Mouse (Mus musculus): ENCODE data around the gene Mtch1.
"Not testable (repeated sequence)": the region's sequence is repeated elsewhere in the genome, so short reads cannot be mapped to it uniquely, and the experiment has no call there.

Mtch1 gene

DNA sequence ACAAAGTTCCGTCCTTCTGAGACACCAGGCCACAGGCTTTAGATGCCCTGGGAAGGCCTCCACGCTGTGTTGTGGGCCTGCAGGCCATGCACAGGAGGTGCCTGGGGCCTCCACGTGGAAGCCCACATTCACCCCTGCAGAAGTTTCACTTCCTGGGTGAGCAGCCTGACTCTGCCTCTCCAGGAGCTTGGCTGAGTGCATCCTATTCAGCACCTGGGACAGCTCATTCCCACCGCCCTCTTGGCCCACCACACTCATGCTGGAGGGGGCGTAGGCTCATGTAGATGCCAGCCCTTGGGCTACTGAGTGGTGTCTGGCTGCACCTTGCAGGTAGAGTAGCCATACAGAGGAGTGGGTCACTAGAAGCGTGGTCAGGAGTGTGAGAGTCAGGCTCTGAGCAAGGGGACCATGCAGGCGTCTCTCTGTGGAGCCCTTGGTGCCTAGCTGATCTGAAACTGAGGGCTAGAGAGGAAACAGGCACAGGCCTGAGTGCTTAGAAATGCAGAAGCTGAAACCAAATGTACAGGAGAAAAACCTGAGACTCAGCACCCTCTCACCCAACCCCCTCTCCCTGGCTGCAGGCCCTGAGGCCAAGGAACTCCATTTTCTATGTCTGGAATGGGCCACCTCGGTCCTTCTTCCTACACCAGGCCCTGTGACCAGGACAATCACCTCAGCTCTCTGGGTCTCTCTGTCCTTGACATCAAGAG lies 14.4 kb upstream of the Mtch1 start:
- no peak for DNase-seq

DNA sequence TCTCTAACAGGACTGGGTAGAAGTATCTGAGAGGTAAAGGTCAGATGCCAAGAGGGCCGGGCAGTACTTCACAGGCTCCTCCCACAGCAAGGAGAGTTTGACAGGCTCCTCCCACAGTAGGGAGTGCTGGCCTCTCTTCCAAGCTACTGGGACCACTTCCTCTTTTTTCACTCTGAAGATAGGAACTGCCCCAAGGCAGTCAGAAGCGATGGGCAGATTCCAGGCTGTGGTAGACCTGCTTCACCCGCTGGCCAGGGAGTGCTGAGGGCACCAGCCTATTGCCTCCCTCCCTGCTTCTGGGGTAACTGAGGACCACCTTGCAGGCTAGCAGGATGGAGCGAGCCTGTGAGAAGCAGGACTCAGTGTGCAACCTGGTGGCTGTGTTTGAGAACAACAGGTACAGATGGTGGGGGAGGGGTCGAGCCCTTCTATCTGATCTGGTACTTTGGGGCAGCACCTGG lies 13.1 kb upstream of the Mtch1 start, which contains the start of gene Fgd2:
TSS of gene Fgd2 (plus strand) at position 154 of the 461 bp plus-strand sequence.
- no peak for DNase-seq

DNA sequence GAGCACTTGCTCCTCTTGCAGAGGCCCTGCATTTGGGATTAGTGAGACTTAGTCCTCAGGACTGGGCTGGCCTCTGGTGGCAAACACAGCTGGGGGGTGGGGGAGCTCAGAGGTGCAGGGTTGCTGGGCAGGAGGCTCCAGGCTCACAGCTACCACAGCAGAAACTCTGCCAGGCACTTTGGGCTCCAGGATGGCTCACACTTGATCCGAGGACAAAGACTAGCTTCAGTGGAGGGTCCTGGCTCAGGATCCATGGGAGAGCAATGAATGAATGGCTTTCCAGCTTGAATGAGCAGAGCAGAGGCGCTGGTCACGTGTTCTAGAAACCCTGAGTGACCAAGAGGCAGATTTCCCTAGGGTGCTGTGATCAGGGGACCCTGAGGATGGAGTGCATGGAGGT lies 11.2 kb upstream of the Mtch1 start:
- DNase-seq = no peak

DNA sequence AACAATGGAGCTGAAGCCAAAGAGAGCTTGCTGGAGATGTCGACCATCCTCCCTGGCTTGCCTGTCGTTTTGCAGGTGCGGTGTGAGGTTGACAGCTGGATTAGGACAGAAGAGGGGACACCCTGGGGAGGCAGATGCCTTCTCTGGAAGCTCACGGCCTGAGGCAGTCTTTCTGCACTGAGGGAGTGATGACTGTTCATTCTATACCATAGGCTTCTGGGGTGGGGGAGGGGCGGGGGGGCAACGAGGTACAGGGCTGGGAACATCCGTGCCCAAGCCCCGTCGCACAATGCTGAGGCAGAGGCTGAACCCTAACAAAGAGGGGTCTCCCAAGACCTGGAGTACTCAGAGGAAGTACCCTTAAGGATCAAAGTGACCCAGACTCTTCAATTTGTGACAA lies 9.1 kb upstream of the Mtch1 start:
- no peak for DNase-seq

DNA sequence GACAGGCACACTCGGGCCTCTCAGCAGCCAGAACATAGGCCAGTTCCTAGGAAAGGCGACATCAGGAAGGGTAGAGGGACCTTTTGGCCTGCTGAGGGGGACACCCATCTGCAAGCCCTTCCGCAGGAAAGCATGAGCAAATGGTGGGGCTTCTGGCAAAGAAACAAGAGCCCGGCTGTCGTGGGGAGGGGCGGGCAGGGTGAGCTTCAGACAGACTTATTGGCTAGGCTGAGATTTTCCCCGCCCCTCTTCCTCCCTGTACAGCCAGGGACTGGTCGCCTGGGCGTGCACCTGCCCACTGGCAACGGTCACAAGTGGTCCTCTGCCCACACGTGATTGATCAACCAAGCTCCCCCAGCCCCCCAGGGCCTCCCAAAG lies 8.7 kb upstream of the Mtch1 start:
- DNase-seq = peak in 1 of 2 experiments; percentile 31

DNA sequence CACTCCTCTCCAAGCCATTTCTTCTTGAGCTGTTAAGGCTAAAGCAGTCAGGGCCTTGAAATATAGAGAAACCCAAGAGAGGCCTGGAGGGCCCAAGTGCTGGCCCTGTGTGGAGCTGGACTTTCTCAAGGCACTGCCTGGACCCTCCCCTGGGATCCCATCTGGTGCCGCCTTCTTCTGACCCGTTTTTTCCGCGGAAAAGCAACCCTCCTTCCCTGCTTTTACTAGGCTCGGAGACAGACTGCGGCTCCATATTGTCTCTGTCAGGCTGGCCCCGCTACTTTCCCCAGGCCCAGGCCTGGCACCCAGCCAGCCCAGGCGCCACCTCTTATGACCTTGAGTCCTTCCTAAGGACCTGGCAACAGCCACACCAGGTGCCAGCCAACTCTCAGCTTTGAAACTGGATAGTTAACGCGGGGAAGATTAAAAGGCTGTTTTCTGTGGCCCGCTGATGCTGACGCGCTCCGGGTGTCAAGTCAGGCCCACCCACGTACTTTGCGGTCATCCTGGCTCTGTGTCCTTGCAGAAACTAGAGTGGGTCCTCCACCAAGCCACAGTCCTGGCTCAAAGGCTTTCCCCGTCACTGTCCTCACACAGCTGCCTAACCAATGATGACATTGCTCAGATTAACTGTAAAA lies 8.2 kb upstream of the Mtch1 start:
- peak in 1 of 2 experiments; percentile 41 for DNase-seq

DNA sequence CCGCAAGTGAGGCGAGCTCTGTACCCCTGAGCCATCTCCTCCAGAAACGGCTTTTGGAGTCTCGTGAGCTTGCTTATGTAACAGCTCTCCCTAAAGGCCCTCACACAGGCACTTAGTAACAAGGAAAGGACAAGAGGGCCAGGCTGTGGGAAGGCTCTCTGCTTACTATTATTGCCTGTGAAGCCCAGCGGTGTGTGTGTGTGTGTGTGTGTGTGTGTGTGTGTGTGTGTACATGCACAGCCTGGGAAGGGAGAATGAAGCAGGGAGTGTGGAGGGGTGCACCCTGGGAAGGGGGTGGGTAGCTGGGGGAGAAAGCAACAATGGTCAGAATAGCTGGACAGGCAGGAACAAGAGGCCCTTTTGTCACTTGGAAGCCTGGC lies 7.7 kb upstream of the Mtch1 start:
- no peak for DNase-seq

DNA sequence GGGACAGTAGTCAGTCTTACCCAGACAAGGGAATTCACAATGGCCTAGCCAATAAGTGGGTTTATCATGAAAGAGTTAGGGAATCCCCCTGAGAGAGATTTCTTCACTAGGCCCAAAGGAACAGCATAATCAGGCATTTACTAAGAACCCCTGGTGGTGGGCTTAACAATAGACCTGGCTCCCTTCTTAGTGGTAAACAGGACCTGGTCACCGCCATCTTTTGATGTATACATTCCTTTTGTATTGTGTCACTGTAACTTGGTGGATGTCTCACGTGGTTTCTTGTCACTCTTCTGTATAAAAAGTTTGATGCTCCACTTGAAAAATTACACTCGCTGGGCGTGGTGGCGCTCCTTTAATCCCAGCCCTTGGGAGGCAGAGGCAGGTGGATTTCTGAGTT lies 3.3 kb upstream of the Mtch1 start:
- not testable (repeated sequence) for DNase-seq

DNA sequence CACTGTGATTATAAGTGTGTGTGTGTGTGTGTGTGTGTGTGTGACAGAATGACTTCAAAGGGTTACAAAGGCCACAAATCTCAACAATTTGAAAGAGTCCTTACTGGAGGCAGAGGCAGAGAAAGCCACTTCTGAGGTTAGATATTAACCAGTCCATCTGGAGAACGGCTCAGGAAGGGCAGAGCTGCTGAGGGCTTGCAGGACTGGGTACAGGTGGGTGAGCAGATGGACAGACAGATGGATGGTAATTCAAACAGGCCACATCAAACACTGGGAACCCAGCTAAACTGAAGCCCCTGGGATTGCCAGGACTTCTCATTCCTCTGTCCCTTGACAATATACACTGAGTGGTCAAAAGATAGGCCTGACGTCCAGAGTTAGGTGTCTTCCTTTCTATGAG lies 1.3 kb upstream of the Mtch1 start:
- peak in 1 of 2 experiments; percentile 34 for DNase-seq

DNA sequence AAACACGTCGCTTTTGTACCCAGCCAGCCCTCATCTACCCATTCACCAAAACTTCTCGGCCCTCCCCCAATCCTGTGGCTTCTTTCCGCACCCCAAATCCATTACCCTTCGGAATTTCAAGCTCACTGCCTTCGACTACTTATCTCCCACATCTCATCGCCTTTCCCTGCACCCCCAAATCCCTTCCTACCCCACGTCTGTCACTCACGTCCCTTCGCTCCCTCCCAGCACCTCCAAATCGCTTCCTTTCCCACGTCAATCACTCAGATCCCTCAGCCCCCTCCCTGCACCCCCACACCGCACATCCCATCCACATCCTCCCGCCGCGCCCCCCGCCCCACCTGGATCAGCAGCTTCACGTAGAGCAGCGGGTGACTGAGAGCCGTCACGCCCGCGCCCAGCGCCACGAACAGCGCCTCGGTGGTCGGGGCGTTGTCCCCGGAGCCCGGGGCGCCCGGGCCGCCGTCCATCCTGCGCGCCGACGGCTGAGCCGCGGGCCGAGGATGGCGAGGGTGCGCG lies 549 bp downstream of the Mtch1 start:
- peak in 1 of 2 experiments; percentile 45 for DNase-seq

DNA sequence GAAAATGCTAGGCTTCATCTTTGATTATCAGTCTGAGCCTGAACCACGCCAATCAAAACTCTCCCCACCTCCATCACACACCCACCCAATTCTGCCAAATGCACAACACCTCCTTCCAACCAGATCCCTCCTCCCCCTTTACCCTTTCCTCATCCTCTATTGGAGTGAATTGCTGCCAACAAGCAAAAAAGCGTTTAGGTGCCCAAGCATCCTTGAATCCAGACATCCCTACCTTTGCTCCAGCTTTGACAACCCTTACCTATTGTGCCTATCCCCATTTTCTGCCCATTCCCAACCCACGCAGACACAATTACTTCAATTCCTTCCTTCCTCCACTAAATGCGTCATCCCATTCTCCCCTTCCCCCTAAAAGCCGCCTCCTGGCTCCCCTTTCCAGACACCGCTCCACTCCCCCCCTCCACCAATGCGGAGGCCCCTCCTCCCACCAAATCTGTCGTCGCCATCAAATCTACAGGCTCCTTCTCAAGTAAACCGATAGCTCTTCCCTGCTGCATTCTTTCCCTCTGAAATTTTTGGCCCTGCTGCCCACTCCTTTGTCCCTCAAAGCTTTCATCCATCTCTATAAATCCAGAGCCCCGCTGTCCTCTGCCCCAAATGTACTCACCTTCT lies 1.1 kb downstream of the Mtch1 start:
- peak in 1 of 2 experiments; percentile 40 for DNase-seq

DNA sequence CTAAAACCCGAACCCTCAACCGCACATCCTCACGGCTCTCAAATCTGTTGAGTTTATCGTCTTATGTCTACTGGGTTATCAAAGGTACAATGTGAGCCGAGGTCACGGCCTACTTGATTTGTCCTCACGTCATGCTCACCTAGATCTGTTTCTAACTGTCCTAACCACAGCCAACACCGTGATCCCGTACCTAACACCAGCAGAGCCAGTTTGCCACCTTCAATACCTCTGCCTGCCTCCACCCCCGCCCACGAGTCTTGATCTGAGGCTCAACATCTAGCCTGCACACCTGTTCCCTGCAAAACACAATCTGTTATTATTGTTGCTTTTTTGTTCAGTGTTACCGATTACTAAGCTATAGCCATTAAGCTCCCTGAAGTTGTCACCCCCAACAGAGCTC lies 2.5 kb downstream of the Mtch1 start:
- no peak for DNase-seq

DNA sequence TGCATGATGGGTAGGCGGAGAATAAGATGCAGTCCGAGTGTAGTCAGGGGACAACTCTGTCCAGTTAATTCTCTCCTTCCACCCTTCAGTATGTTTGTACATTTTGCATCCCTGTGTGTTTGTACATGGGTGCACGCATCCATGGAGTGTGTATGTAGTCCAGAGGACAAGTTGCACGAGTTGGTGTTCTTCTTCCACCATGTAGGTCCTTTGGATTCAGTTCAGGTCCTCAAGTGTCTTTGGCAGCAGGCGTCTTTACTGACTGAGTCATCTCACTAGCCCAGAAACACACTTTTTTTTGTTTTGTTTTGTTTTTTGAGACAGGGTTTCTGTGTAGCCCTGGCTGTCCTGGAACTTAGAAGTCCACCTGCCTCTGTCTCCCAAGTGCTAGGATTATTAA lies 4.5 kb downstream of the Mtch1 start:
- no peak for DNase-seq

DNA sequence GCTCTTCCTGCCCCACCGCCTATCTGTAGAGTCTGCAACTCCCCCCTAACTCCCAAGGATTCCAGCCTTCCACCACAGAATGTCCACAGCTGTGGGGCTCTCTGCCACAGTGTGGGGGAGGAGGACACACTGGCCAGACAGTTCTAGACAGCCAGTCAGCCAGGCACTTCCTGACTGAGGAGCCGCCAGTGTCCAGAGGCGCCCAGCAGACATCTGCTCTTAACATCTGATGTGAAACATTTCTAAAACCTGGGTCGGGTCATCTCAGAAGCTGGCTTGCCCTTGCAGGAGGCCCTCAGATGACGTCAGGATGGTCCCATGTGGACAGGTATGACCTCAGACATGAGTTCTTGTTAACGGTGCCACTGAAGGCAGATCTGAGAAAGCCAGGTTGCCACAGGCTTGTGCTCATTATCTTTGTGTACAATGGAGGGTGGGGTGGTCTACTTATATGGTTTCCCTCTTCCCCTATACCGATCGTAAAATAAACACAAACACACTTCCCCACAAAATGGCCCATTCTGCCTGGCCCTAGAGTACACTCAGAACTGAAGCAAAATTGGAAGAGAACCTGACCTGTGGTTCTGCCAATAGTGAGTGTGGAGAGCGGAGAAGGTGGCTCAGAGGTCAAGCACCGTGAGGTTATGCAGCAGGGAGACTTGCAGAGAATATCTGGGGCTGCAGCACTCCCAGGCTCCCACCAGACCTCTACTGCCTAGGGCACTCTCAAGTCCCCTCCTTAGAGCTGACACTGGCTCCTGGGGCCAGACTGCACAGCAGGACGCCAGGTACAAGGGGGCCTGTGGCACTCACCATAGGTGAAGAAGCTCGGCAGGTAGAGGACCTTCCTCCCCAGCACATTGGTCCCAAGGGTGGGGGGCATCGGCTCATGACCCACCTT lies 5.5 kb downstream of the Mtch1 start:
- DNase-seq = no peak

DNA sequence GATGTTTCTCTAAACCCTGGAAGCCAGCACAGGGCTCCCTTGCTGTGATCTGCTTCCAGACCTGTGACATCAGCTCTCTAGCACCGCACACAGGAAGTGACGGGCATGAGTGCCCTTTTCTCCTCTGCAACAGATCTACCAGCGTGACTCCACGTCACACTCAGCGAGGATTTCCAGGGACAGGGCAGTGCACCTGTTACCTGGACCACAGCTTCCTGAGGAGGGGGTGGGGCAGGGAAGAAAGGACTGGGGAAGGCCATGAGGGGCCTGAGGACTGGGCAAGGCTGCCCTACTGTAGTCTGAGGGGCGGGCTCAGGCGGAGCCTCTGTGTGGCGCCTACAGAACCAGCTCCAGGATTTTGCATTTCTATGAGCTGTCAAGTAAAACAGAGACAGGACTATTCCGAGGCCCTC lies 6.1 kb downstream of the Mtch1 start:
- no peak for DNase-seq

DNA sequence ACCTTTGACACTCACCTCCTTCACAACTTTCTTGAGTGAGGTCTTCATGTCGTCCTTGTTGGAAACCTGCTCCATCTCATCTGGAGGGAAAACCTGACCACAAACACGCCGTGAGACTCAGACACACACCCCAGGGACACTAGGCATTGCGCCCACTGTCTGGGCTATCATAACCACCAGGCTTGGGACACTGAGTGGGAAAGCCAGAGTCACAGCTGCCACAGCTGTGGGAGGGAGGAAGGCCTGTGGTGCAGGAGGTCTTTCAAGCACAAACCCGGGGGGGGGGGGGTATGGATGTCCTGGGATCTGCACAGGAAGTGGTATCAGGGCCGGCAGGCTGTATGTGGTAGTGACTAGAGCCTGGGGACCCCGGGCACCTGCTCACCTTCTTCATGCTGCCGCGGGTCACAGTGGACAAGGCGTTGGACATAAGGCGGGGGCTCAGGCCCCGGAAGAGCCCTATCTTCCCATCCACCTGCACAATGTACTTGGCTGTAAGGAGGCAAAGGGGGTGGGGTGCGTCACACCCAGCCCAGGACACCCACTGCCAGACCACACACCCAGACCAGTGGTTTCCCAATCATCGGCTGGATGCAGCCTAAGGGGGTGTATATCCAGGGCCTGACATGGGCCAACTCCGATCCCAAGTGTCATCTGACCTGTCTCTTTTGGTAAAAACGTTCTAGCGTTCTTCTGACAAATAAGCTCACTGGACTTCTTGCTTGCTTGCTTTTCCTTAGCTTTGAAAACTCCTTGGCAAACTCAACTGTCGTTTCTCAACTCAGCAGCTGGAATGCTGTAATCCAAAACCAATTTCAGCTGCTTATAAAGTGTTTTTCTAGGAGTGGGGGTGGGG lies 7.1 kb downstream of the Mtch1 start:
- DNase-seq = no peak

DNA sequence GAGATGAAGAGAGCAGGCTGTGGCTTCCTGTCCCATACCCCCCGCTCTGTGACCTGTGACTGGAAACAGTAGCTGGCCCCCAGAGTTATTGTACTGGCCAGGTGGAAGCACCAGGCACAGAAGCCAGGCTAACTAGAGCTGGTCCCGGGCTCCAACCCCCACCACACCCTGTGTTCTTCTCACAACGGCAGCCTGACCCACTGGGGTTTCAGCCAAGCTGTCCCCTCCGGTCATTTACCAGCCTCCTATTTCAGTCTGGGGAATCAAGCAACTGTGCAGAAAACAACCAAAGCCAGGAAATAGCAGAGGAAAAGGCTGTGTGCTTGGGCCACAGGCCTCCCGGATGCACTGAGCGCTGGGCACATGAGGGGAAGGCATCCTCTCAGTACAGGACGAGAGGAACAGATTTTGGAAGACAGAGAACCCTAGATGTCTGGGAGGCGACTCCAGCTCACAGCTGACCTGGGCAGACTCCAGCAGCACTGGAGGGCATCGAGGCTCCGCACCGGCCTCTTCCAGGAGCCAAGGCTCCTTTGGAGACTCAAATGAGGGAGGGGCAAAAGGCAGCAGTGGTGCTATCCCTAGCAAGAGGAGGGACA lies 8.5 kb downstream of the Mtch1 start:
- DNase-seq = peak in 1 of 2 experiments; percentile 38

DNA sequence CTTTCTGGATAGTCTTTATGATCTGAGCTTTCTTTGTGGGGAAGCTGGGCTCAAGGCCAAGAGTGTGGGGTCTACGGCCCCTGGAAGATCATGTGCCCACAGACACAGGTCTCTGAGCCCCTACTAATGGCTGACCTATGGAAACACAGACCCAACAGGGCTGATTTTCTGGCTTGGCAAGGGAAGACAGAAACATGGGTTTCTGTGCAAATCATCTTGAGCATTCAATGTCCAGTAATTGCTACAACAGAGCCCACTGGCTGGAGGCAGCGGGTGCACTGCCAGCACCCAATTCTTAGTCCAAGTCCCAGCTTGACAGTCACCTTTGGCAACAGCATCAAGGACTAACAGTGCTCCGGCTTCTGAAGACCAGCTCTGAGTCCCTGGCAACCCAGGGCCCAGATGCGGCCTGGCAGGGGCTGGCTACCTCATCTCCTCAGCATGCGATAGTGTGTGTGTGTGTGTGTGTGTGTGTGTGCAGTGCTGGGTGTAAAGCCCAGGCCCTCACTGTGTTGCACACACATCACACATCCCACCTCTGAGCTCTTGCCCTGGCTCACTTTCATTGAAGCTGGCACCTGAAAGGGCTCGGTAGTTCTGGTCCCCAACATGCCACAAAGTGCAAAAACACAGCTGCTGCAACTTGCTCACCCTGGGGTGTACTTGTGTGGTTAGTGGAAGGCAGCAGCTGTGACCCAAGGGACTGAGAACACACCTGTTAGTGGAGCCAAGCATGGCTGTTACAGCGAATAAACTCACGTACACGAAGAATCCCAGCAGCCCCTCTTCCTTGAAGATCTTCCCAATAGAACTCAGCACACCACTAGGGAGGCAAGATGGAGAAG lies 9.5 kb downstream of the Mtch1 start:
- peak in 1 of 2 experiments; percentile 1 for DNase-seq

DNA sequence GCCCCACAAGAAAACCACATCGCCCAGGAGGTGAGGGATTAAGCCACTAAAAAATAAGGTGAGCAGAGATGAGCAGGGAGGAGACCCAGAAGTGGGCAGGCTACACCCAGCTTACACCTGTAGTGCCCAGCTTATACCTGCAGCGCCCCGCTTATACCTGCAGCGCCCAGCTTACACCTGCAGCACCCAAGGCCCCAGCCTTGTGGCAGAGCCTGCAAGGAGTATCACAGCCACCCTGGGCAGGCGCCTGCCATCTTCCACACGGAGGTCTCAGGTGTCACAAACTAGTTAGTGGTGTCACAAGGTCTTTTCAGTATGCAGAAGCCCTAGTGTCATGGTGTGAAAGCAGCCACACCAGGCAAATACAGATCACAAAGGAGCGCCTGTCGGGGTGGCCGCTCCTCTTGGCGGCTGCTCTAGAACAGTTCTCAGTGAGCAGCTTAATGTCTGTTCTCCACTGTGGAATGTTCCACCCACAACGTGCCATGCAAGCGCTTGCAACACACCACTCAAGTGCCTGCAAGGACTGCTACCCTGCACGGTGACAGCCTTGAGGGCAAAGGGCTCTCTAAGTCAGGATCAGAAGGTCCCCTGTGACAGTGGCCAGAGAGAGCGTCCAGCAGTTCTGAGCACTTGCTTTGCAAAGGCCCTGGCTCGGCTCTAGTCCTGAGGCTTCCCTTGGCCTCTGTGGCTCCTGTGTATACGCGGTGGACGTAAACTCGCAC lies 11.3 kb downstream of the Mtch1 start:
- peak in 1 of 2 experiments; percentile 2 for DNase-seq

Data from cerebellum, postnatal 36 days (tissue).